Mouse (Mus musculus) lung, postnatal 36 days (tissue): Measurements from ENCODE around the gene Prdx5.
"Not testable (repeated sequence)": the region's sequence is repeated elsewhere in the genome, so short reads cannot be mapped to it uniquely, and the experiment has no call there.

ENCODE experiments used
- DNase-seq: peaks from one replicate; pipeline ENCODE4 v3.0.0; 2022; ENCODE audit warnings: mixed read lengths

The Prdx5 gene

GRCm38 (mm10) chr19:6915276-6915675 is 5.4 kb upstream of the Prdx5 start:
- no peak for DNase-seq

- DNase-seq: no peak
These were observed 4.6 kb upstream of the Prdx5 start for GRCm38 (mm10) chr19:6914540-6914939.

GRCm38 (mm10) chr19:6913991-6914390 is 4.1 kb upstream of the Prdx5 start:
- DNase-seq: no peak

- no peak for DNase-seq
These were observed 3.1 kb upstream of the Prdx5 start for GRCm38 (mm10) chr19:6913036-6913435.

GRCm38 (mm10) chr19:6912205-6912970 is 2.5 kb upstream of the Prdx5 start:
- no peak for DNase-seq

- DNase-seq: no peak
These were observed 1.5 kb upstream of the Prdx5 start for GRCm38 (mm10) chr19:6911101-6912074.

- DNase-seq: peak; percentile 56
These were observed 400 bp upstream of the Prdx5 start for GRCm38 (mm10) chr19:6910306-6910705.

- no peak for DNase-seq
These were observed 885 bp downstream of the Prdx5 start for GRCm38 (mm10) chr19:6909021-6909420.

- peak; percentile 49 for DNase-seq
These were observed 1.9 kb downstream of the Prdx5 start for GRCm38 (mm10) chr19:6907811-6908540.

- no peak for DNase-seq
These were observed 2.8 kb downstream of the Prdx5 start for GRCm38 (mm10) chr19:6907094-6907493.

GRCm38 (mm10) chr19:6906199-6906598 is 3.7 kb downstream of the Prdx5 start:
- DNase-seq: no peak

- DNase-seq: no peak
These were observed 4.3 kb downstream of the Prdx5 start for GRCm38 (mm10) chr19:6905498-6906159.

GRCm38 (mm10) chr19:6904846-6905245 is 5.1 kb downstream of the Prdx5 start:
- DNase-seq: no peak

GRCm38 (mm10) chr19:6903031-6903430 is 6.9 kb downstream of the Prdx5 start:
- no peak for DNase-seq

- DNase-seq: no peak
These were observed 10.3 kb downstream of the Prdx5 start for GRCm38 (mm10) chr19:6899641-6900040.

GRCm38 (mm10) chr19:6895608-6896305 is 14.1 kb downstream of the Prdx5 start:
- not testable (repeated sequence) for DNase-seq

- DNase-seq: no peak
These were observed 16.0 kb downstream of the Prdx5 start for GRCm38 (mm10) chr19:6893731-6894451.

GRCm38 (mm10) chr19:6892512-6892911 is 17.4 kb downstream of the Prdx5 start:
- DNase-seq: no peak

GRCm38 (mm10) chr19:6877965-6878364 is 31.9 kb downstream of the Prdx5 start:
- DNase-seq: no peak

GRCm38 (mm10) chr19:6876799-6877198 is 33.1 kb downstream of the Prdx5 start:
- no peak for DNase-seq

- DNase-seq: no peak
These were observed 34.1 kb downstream of the Prdx5 start for GRCm38 (mm10) chr19:6875834-6876233.
